Mouse (Mus musculus): Measurements from ENCODE around the gene Map4k2.
"Not testable (repeated sequence)": the region's sequence is repeated elsewhere in the genome, so short reads cannot be mapped to it uniquely, and the experiment has no call there.

The Map4k2 gene

GRCm38 (mm10) chr19:6340524-6341452 is at the start of gene Map4k2:
Map4k2 (plus strand) TSS chr19:6341135.
- peak; percentile 86 to 94 for DNase-seq (ENCODE audit: low spot score in 2 of 2)

- DNase-seq (ENCODE audit: low spot score in 2 of 2) = no peak
Measured at GRCm38 (mm10) chr19:6292262-6292661, 48.7 kb upstream of the Map4k2 start.

GRCm38 (mm10) chr19:6294301-6294700 is 46.6 kb upstream of the Map4k2 start:
- no peak for DNase-seq (ENCODE audit: low spot score in 2 of 2)

GRCm38 (mm10) chr19:6296551-6297210 is 44.3 kb upstream of the Map4k2 start:
- DNase-seq (ENCODE audit: low spot score in 2 of 2) = no peak

GRCm38 (mm10) chr19:6297641-6298040 is 43.3 kb upstream of the Map4k2 start:
- no peak for DNase-seq (ENCODE audit: low spot score in 2 of 2)

- no peak for DNase-seq (ENCODE audit: low spot score in 2 of 2)
Measured at GRCm38 (mm10) chr19:6299003-6299402, 41.9 kb upstream of the Map4k2 start.

- DNase-seq (ENCODE audit: low spot score in 2 of 2) = no peak
Measured at GRCm38 (mm10) chr19:6299450-6300267, 41.3 kb upstream of the Map4k2 start.

GRCm38 (mm10) chr19:6300402-6300841 is 40.5 kb upstream of the Map4k2 start:
- no peak for DNase-seq (ENCODE audit: low spot score in 2 of 2)

- DNase-seq (ENCODE audit: low spot score in 2 of 2) = no peak
Measured at GRCm38 (mm10) chr19:6302114-6302513, 38.8 kb upstream of the Map4k2 start.

- DNase-seq (ENCODE audit: low spot score in 2 of 2) = peak; percentile 25 to 33
Measured at GRCm38 (mm10) chr19:6302522-6302921, 38.4 kb upstream of the Map4k2 start.

GRCm38 (mm10) chr19:6303831-6304230 is 37.1 kb upstream of the Map4k2 start:
- DNase-seq (ENCODE audit: low spot score in 2 of 2) = no peak

- DNase-seq (ENCODE audit: low spot score in 2 of 2) = peak; percentile 76 to 93
Measured at GRCm38 (mm10) chr19:6304787-6305516, 36.0 kb upstream of the Map4k2 start.

GRCm38 (mm10) chr19:6305517-6306115 is 35.3 kb upstream of the Map4k2 start:
- DNase-seq (ENCODE audit: low spot score in 2 of 2) = no peak

- DNase-seq (ENCODE audit: low spot score in 2 of 2) = peak; percentile 83 to 88
Measured at GRCm38 (mm10) chr19:6306137-6306551, 34.8 kb upstream of the Map4k2 start, which contains the start of gene Cdc42bpg. Cdc42bpg (plus strand) TSS chr19:6306456.

- DNase-seq (ENCODE audit: low spot score in 2 of 2) = peak; percentile 71 to 88
Measured at GRCm38 (mm10) chr19:6306586-6306985, 34.3 kb upstream of the Map4k2 start.

GRCm38 (mm10) chr19:6307733-6308531 is 33.0 kb upstream of the Map4k2 start:
- no peak for DNase-seq (ENCODE audit: low spot score in 2 of 2)

GRCm38 (mm10) chr19:6310181-6310580 is 30.8 kb upstream of the Map4k2 start:
- no peak for DNase-seq (ENCODE audit: low spot score in 2 of 2)

- DNase-seq (ENCODE audit: low spot score in 2 of 2) = not testable (repeated sequence)
Measured at GRCm38 (mm10) chr19:6311783-6312182, 29.2 kb upstream of the Map4k2 start.

GRCm38 (mm10) chr19:6313796-6314195 is 27.1 kb upstream of the Map4k2 start:
- no peak for DNase-seq (ENCODE audit: low spot score in 2 of 2)

GRCm38 (mm10) chr19:6314513-6314912 is 26.4 kb upstream of the Map4k2 start:
- DNase-seq (ENCODE audit: low spot score in 2 of 2) = no peak
